Mouse (Mus musculus): Measurements from ENCODE around the gene Wif1. TPM values are rescaled to one million over a fixed set of nuclear protein-coding genes. Genes with fewer than 3 reads are reported as not detected.

The Wif1 gene
- polyA plus RNA-seq (2016; fragmentation: Nextera tagmentation; extraction: Ambion mirVana), result 20.9 and 23.8 TPM in 2 replicates

- no peak within 1 kb of the TSS for H3K27ac ChIP-seq
- under 1% methylated on average over 49 of the region's 49 CpGs for WGBS
- peak; percentile 90 for ATAC-seq (ENCODE audit: insufficient number of reproducible peaks, insufficient read depth, low FRiP score, low TSS enrichment)
Measured at GRCm38 (mm10) chr10:121033826-121034568, at the start of gene Wif1. Gene Wif1 (plus strand): TSS chr10:121033960.

DNA sequence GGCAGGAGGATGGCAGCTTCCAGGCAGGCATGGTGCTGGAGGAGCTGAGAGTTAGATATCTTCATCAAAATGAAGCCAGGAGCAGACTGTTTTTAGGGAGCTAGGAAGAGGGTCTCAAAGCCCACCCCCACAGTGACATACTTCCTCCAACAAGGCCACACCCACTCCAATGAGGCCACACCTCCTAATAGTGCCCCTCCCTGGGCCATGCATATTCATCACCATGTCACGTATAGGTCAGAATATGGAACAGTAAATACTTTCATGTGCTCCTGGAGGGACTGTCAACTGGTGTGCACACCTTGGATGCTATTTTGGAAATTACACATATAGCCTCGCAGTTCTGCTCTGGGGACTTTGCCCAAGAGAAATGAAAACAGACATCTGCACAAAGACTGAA is 31.6 kb upstream of the Wif1 start:
- Histone ChIP-seq H3K4me3 (no peak overlapping the region), H3K4me1 (no peaks in the 10 kb centered on the region), H3K27me3 (no peaks in the 10 kb centered on the region), H3K9ac (no peak overlapping the region), H3K36me3 (no peaks in the 10 kb centered on the region), H3K4me2 (replicated peaks) (no peak overlapping the region), H3K27ac (no peak overlapping the region), H3K9me3 (no peaks in the 10 kb centered on the region)
- 74% methylated on average over 2 of the region's 2 CpGs for WGBS
- ATAC-seq (ENCODE audit: insufficient number of reproducible peaks, insufficient read depth, low FRiP score, low TSS enrichment), result no peak

More at GRCm38 (mm10) chr10:121033826-121034568, at the start of gene Wif1:
- no peaks in the 10 kb centered on the region for H3K9me3 ChIP-seq
- H3K4me1 ChIP-seq, result peaks cover 4% of the 10 kb centered on the region; the same call in 1 of the 2 replicates
- H3K4me2 ChIP-seq (replicated peaks), result peak within 1 kb of the TSS; percentile 76
- peak within 1 kb of the TSS; percentile 47 for H3K9ac ChIP-seq
- no peaks in the 10 kb centered on the region for H3K27me3 ChIP-seq
- no peaks in the 10 kb centered on the region for H3K36me3 ChIP-seq
- H3K4me3 ChIP-seq, result peak within 1 kb of the TSS; percentile 48

DNA sequence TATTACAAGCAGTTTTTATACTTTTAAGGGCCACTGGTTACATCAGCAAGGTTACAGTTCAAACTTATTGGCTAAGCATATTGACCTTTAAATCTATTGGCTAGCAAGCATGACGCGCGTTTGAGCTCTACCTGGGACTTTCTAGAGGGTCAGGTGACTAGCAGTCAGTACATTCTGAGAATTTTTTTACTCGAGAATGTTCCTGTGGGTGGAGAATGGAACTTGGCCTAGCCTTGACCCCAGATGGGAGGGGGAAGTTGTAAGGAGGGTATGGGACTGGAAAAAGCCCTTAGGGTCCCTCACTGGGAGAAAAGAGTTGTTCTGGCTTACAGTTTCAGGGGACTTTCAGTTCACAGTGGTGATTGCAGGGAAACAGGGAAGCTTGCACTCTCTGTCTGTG is 22.3 kb upstream of the Wif1 start:
- Histone ChIP-seq H3K27ac (no peak overlapping the region), H3K36me3 (no peaks in the 10 kb centered on the region), H3K9ac (no peak overlapping the region), H3K4me3 (no peak overlapping the region), H3K4me2 (replicated peaks) (no peak overlapping the region), H3K27me3 (no peaks in the 10 kb centered on the region), H3K4me1 (no peaks in the 10 kb centered on the region), H3K9me3 (peaks cover 7% of the 10 kb centered on the region; the same call in 1 of the 2 replicates)
- ATAC-seq (ENCODE audit: insufficient number of reproducible peaks, insufficient read depth, low FRiP score, low TSS enrichment), result no peak
- 76% methylated on average over 4 of the region's 4 CpGs for WGBS

- Histone ChIP-seq H3K4me1 (no peaks in the 10 kb centered on the region), H3K27ac (no peak overlapping the region), H3K27me3 (no peaks in the 10 kb centered on the region), H3K9ac (no peak overlapping the region), H3K36me3 (no peaks in the 10 kb centered on the region), H3K4me3 (no peak overlapping the region), H3K9me3 (peaks cover 7% of the 10 kb centered on the region; the same call in 1 of the 2 replicates), H3K4me2 (replicated peaks) (no peak overlapping the region)
- no peak for ATAC-seq (ENCODE audit: insufficient number of reproducible peaks, insufficient read depth, low FRiP score, low TSS enrichment)
- WGBS, result 92% methylated on average over 8 of the region's 8 CpGs
Measured at GRCm38 (mm10) chr10:121016291-121016690, 17.5 kb upstream of the Wif1 start.

GRCm38 (mm10) chr10:121016711-121017503 is 16.9 kb upstream of the Wif1 start:
- Histone ChIP-seq H3K27me3 (no peaks in the 10 kb centered on the region), H3K4me1 (no peaks in the 10 kb centered on the region), H3K9me3 (peaks cover 7% of the 10 kb centered on the region; the same call in 1 of the 2 replicates), H3K36me3 (no peaks in the 10 kb centered on the region), H3K27ac (no peak overlapping the region), H3K4me3 (no peak overlapping the region), H3K4me2 (replicated peaks) (no peak overlapping the region), H3K9ac (no peak overlapping the region)
- WGBS, result 41% methylated on average over 18 of the region's 18 CpGs
- no peak for ATAC-seq (ENCODE audit: insufficient number of reproducible peaks, insufficient read depth, low FRiP score, low TSS enrichment)

DNA sequence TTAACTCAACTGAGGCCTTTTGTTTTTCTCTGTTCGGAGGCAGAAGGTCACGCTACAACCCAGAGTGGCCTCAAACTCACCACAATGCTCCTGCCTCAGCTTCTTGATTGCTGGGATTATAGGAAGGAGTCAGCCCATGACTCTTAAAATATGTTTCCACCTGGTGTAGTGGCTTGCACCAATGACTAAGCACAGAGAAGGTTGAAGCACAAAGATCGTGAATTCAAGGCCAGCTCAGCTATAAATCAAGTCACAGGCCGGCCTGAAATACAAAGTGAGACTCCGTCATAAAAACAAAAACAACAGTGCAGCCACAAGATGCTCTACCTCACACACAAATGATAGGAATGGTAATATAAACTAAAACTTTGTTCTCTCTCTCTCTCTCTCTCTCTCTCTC is 10.8 kb upstream of the Wif1 start:
- Histone ChIP-seq H3K9ac (no peak overlapping the region), H3K4me2 (replicated peaks) (no peak overlapping the region), H3K27ac (no peak overlapping the region), H3K4me1 (no peaks in the 10 kb centered on the region), H3K27me3 (no peaks in the 10 kb centered on the region), H3K36me3 (no peaks in the 10 kb centered on the region), H3K9me3 (no peaks in the 10 kb centered on the region), H3K4me3 (no peak overlapping the region)
- ATAC-seq (ENCODE audit: insufficient number of reproducible peaks, insufficient read depth, low FRiP score, low TSS enrichment), result no peak
- 75% methylated on average over 5 of the region's 5 CpGs for WGBS

DNA sequence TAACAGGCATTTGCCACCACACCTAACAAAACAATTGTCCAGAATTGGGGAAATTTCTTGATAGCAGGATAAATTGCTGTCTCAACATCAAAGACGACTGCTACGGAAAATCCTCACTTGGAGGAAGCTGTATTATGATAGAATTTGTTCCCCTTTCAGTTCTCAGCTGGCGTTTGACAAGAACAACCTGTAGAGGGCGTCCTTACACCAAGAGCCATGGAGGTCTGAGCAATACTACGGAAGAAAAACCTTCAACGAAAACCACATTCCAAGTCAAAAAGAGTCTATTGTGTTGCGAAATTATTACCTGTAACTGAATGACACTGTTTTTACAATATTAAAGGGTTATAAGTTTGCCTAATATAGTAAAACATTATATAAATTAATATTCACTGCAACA is 2.0 kb upstream of the Wif1 start:
- ATAC-seq (ENCODE audit: insufficient number of reproducible peaks, insufficient read depth, low FRiP score, low TSS enrichment), result no peak
- Histone ChIP-seq H3K36me3 (no peaks in the 10 kb centered on the region), H3K4me2 (replicated peaks) (no peak overlapping the region), H3K27me3 (no peaks in the 10 kb centered on the region), H3K27ac (no peak overlapping the region), H3K4me1 (peaks cover 4% of the 10 kb centered on the region; the same call in 1 of the 2 replicates), H3K9me3 (no peaks in the 10 kb centered on the region), H3K4me3 (no peak overlapping the region), H3K9ac (no peak overlapping the region)
- 12% methylated on average over 7 of the region's 7 CpGs for WGBS

DNA sequence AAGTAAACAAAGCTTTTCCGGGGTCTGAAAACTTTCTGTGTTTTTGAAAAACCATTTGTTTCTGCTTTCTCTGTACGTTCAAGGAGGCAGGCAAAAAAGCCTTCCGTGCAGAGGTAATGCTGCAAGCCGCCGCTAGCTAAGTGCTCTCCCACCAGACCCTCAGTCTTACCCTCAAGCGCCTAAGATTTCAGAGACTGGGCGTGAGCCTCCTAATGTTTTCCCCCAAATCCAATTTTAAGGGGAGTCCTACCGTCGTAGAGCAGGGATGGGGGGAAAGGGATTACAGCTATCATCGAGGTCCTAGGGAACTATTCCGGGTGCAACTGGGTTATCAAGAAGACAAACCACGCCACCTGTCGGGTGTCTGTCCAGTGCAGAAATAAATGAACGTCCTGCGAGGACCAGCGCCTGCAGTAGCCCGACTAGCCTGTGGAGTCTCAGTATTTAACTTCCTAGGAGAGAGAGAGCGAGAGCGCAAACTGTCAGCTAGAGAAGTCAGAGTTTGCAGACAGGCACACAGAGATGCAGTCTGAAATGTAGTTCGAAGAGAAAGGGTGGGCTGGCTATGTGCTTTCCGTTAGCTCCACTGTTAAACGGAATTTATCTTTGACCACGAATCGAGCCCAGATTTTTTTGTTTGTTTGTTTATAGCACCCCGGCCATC is 500 bp upstream of the Wif1 start:
- peak overlapping the region; percentile 48 for H3K4me3 ChIP-seq
- H3K27ac ChIP-seq, result no peak overlapping the region
- H3K36me3 ChIP-seq, result no peaks in the 10 kb centered on the region
- no peaks in the 10 kb centered on the region for H3K9me3 ChIP-seq
- H3K4me2 ChIP-seq (replicated peaks), result peak overlapping the region; percentile 76
- under 1% methylated on average over 25 of the region's 25 CpGs for WGBS
- peaks cover 4% of the 10 kb centered on the region; the same call in 1 of the 2 replicates for H3K4me1 ChIP-seq
- peak; percentile 74; the same call in 1 of the 2 replicates for ATAC-seq (ENCODE audit: insufficient number of reproducible peaks, insufficient read depth, low FRiP score, low TSS enrichment)
- H3K27me3 ChIP-seq, result no peaks in the 10 kb centered on the region
- H3K9ac ChIP-seq, result peak overlapping the region; percentile 47; the same call in 1 of the 2 replicates

DNA sequence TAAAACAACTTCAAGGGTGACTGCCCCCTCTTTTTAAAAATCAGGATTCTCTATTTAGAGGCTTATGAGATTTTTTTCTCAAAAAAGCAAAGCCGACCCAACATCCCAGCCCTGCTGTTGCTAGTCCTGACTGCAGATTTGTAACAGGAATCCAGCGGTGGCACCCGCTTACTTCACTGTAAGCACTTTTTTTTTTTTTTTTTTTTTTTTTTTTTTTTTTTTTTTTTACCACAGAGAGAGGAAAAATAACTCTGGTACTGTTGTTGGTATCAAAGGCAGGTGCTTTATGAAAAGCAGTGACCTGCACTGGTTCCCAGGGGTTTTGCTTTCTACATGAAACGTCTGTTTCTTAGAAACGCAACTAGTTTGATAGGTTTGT is 798 bp downstream of the Wif1 start:
- no peak overlapping the region for H3K27ac ChIP-seq
- 9% methylated on average over 5 of the region's 5 CpGs for WGBS
- H3K9me3 ChIP-seq, result no peaks in the 10 kb centered on the region
- H3K36me3 ChIP-seq, result no peaks in the 10 kb centered on the region
- H3K4me3 ChIP-seq, result peak overlapping the region; percentile 48
- peaks cover 4% of the 10 kb centered on the region; the same call in 1 of the 2 replicates for H3K4me1 ChIP-seq
- no peak for ATAC-seq (ENCODE audit: insufficient number of reproducible peaks, insufficient read depth, low FRiP score, low TSS enrichment)
- H3K4me2 ChIP-seq (replicated peaks), result peak overlapping the region; percentile 76
- peak overlapping the region; percentile 47 for H3K9ac ChIP-seq
- no peaks in the 10 kb centered on the region for H3K27me3 ChIP-seq

DNA sequence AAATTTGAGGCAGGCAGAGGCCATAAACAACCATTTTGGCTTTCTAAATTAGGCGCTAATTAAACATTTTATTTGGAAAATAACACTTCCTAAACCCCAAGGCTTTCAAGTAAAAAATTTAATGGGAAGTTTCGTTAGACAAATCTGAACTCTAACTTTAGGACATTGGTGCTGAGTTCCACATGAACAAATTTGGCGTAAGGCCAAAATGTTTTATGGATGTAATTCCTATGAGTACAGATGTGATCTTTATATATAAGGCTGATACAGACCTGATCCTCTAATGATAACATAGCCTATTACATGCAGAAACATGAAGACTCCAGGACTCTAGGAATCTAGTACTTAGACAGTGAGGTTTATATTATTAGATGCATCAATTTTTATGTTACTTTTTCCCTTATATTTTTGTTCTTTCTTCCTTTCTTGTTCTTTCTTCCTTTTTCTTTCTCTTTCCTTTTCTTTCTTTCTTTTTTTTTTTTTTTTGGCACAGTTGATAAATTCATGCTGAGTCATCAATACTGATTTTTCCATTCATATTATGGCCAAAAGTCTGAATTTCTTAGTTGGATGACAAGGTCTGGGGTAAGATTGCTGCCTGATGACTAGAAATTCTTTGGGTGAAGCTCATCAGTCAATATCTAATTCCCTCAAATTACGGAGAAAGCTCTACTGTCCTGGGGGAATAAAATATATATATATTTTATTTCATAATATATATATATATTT is 5.0 kb downstream of the Wif1 start:
- ATAC-seq (ENCODE audit: insufficient number of reproducible peaks, insufficient read depth, low FRiP score, low TSS enrichment), result no peak
- H3K27ac ChIP-seq, result no peak overlapping the region
- H3K4me3 ChIP-seq, result no peak overlapping the region
- 87% methylated on average over 4 of the region's 4 CpGs for WGBS
- no peaks in the 10 kb centered on the region for H3K27me3 ChIP-seq
- H3K4me2 ChIP-seq (replicated peaks), result no peak overlapping the region
- H3K9me3 ChIP-seq, result no peaks in the 10 kb centered on the region
- H3K4me1 ChIP-seq, result peaks cover 17% of the 10 kb centered on the region
- no peak overlapping the region for H3K9ac ChIP-seq
- no peaks in the 10 kb centered on the region for H3K36me3 ChIP-seq

DNA sequence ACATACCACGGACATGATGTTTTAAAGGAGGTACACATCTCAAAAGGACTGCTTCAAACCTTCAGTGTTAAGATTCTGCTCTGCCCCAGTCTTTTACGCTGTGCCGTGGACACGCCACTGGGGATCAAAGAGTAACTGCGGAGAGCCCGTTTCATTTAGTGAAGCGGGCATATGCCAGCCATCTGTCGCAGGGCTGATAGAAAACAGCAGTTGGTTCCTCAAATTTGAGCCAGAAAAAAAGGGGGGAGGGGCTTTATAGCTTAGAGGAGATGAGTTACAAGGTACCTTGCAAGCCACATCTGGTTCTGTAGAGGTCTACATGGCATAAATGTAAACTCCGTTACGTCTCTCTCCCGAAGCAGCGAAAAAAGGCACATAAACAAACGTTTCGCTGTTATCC is 7.2 kb downstream of the Wif1 start:
- Histone ChIP-seq H3K36me3 (no peaks in the 10 kb centered on the region), H3K27me3 (no peaks in the 10 kb centered on the region), H3K4me2 (replicated peaks) (peak overlapping the region; percentile 29; the same call in 1 of the 2 replicates), H3K9ac (no peak overlapping the region), H3K9me3 (no peaks in the 10 kb centered on the region), H3K4me1 (peaks cover 17% of the 10 kb centered on the region), H3K4me3 (no peak overlapping the region), H3K27ac (0 out of 2 replicates have a peak overlapping the region, but pooled peaks have one; percentile 69)
- WGBS, result 31% methylated on average over 14 of the region's 14 CpGs
- ATAC-seq (ENCODE audit: insufficient number of reproducible peaks, insufficient read depth, low FRiP score, low TSS enrichment), result no peak
